Mouse (Mus musculus) embryonic stem cell, embryonic (primary cell): Measurements from ENCODE around the gene F7.

Experiments used
- CTCF ChIA-PET, 4 experiments: fragments of 300-600 bp in 2 of 4; fragments of 350-600 bp in 2 of 4; sonication (Branson Sonifier 250); formaldehyde crosslinking; loops; one replicate each; lab custom pipeline; 2022; ENCODE audit warnings: inconsistent platforms in 2 of 4; lab: Charles Lee
- POLR2A ChIA-PET, 4 experiments: fragments of 300-600 bp in 2 of 4; fragments of 350-600 bp in 2 of 4; sonication (Branson Sonifier 250); formaldehyde crosslinking; loops; one replicate each; lab custom pipeline; 2022; ENCODE audit warnings: antibody characterized with exemption in 4 of 4, inconsistent platforms in 1 of 4; lab: Charles Lee

F7 gene

DNA sequence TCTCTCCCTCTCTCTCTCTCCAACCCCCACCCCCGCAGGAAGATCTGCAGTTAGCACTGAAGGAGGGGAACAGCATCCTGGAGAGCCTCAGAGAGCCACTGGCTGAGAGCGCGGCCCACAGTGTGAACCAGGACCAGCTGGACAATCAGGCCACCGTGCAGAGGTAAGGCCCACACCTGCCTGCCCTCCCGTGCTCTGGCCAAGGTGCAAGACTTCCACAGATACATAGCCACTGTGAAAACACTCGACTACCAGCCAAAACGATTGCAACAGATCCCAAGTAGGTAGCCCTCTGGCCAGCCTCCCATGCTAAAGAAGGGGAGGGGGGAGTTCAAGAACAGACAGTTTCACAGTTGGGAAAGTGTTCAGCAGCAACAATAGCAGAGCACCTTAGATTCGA, 27.5 kb upstream of the F7 start:
- ChIA-PET POLR2A (interaction anchor here in 1 of 4 experiments (0.6 to 0.7 kb wide), 2 partner anchors 74 to 1223 kb away, joined by 3 read pairs; no protein-coding TSS in a partner anchor), CTCF (no interaction called here)

DNA sequence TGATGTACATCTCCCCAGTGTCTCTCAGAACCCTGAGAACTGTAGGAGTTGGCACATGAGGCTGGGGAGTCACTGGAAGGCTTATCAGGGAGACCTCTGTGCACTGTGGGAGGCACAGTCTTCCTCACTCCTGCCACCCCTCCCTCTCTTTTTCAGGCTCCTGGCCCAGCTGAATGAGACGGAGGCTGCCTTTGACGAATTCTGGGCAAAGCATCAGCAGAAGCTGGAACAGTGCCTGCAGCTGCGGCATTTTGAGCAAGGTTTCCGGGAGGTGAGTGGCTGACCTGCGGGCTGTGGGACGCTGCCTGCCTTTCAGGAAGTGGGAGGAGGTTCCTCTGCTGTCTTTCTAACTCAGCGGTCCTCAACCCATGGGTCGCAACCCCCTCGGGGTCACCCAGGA, 26.0 kb upstream of the F7 start:
- ChIA-PET CTCF (no interaction called here), POLR2A (no interaction called here)

DNA sequence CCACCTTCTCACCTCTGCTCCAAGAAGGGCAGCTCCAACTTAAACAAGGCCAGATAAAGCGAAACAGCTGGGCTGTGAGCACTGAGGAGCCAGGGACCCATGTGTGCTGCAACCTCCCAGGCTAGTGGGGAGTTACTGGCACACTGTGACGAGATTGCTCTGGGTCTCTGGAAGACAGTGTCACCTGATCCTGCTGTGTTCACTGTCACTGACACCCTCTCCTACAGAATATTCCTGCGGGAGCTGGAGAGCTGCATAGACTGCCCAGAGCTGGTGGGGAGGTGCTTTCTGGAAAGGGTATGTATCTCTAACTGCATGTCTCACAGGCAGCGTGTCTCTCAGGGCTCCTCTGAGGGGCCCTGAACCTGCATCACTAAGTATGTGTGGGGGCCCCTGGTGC, 18.4 kb upstream of the F7 start:
- ChIA-PET POLR2A (no interaction called here), CTCF (interaction anchor here in 1 of 4 experiments (0.5 kb wide), 1 partner anchor 30 kb away, joined by 3 read pairs; no protein-coding TSS in a partner anchor)

DNA sequence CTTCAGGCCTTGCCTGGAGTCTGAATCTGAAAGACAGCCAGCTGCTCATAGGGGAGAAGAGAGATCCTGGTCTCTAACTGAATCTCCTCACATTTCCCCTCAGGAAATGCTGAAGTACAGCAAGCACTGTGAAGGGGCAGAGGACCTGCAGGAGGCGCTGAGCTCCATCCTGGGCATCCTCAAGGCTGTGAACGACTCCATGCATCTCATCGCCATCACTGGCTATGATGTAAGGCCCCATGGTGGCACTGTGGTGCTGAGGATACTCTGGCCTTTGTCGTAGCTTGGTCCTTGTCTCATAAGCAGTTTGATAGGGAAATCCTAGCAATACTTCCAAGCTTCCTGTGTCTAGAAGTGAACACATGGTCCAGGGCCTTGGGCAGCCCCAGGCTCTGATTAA, 15.5 kb upstream of the F7 start:
- CTCF ChIA-PET = interaction anchor here in 3 of 4 experiments (0.5 to 1.2 kb wide), 5 partner anchors 8 to 244 kb away, joined by 3 to 4 read pairs (median 3); partner anchors contain the start of gene Adprhl1 (in 1 of the 3)
- POLR2A ChIA-PET = interaction anchor here in 3 of 4 experiments (0.5 to 1.3 kb wide), 5 partner anchors 15 to 550 kb away, joined by 3 to 12 read pairs (median 3); no protein-coding TSS in a partner anchor

DNA sequence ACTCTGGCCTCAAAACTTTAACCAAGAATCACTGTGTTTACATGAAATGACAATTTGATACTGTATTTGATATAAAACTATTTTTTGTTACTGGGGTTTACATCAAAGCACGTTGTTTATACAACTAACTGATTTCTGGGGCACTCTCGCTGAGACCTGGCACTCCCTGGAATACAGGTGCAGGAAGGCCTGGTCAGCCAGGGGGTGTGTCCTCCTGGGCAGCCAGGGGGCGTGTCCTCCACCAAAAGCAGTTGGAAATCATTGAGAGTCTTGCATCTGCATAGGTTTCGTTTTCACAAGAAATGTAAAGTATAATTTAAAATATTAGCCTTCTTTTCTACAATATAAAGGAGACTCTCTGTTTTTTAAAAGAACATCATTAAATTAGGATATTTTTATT, 6.3 kb upstream of the F7 start:
- ChIA-PET CTCF (no interaction called here), POLR2A (no interaction called here)

DNA sequence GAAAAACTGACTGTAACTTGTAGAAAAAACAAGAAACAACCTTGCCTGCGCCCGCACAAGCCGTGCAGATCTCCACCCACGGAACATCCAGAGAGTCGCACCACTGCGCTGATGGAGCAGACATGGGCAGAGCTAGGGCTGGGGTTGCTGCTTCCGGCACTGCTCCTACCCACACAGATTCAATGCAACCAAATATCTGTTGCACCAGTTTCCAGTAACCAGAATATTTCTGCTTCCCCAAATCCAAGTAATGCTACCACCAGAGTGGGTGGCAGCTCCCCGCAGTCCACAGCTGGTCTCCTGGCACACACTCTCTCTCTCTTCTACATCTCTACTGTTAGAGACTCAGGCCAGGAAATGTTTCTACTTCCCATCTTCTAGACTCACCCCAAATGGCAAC, 4.0 kb upstream of the F7 start:
- ChIA-PET CTCF (no interaction called here), POLR2A (interaction anchor here in 1 of 4 experiments (0.5 kb wide), 1 partner anchor 613 kb away, joined by 4 read pairs; no protein-coding TSS in a partner anchor)

DNA sequence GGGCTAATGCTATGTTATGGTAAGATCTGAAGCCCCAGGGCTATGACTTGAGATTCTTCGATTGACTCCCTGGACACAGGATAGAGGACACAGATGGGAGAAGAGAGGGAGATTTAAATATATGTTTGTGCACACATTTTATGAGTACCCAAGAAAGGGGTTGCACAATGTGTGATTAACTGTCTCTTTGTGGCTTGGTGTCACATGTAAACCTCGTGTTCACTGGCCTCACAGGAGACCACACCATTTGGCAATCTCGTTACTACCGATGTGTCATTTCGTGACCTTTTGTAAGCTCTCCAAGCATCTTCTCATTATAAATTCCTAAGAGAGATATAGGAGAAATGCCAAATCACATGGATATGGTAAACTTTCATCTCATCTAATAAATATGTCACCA, 1.8 kb downstream of the F7 start:
- ChIA-PET POLR2A (no interaction called here), CTCF (interaction anchor here in 1 of 4 experiments (1.2 kb wide), 1 partner anchor 131 kb away, joined by 3 read pairs; no protein-coding TSS in a partner anchor)

DNA sequence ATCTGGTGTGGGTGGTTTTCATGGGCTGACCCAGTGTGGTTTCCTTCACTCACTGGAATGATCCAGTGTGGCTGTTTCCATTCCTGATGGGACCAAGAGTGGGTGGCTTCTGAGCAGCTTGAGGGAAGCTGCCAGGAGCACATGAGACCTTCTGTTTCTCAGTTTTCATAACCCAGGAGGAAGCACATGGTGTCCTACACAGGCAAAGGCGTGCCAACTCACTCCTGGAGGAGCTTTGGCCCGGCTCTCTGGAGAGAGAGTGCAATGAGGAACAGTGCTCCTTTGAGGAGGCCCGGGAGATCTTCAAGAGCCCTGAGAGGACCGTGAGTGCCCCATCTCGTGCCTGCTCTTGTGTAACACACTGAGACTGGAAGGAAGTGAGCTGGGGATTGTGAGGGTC, 2.6 kb downstream of the F7 start:
- ChIA-PET POLR2A (no interaction called here), CTCF (no interaction called here)

DNA sequence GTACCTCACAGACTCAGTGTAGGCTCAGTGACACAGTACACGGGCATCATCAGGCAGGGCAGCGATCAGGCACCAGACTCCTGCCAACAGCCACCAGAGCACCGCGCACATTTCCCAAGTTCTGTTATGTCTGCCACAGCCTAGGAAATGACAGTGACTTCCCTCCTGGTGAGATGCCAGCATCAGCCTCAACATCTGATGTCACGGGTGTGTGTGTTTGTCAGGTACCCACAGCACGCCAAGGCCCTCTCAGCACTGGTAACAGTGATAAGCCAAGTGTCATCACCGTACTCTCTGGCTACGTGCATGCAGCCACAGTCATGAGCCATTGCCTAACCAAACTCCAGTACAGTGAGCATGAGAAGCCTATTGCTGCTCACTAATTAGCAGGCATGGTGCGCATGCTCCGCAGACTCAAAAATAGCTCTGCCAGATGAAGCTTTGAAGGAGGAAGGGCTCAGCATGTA, 10.5 kb downstream of the F7 start:
- ChIA-PET POLR2A (interaction anchor here in 2 of 4 experiments (0.7 to 1.6 kb wide), 2 partner anchors 10 to 339 kb away, joined by 3 read pairs; partner anchors contain the start of gene F7 (in 1 of the 2)), CTCF (no interaction called here)

DNA sequence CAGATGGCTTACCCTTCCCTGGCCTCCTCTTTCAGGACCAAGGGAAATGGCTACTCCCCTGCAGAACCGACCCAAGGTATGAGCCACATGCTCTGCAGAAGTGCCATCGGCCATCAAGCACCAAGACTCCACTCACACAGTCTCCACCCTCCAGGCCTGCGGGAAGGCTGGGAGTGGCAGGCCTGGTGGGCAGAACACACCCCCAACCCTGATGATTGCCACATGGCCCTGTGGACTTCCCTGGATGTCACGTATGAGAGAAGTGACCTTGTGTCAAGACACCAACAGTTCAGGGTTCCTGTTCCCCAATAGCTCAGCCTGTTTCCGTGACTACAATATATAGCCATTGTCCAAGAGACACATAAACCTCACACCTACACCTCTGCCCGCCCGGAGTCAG, 11.2 kb downstream of the F7 start, which contains the start of gene F10:
TSS of gene F10 (plus strand) at position 294 of the 400 bp plus-strand sequence.
- CTCF ChIA-PET = interaction anchor here in 1 of 4 experiments (0.6 kb wide), 1 partner anchor 134 kb away, joined by 4 read pairs; no protein-coding TSS in a partner anchor
- POLR2A ChIA-PET = interaction anchor here in 1 of 4 experiments (1.6 kb wide), 1 partner anchor 11 kb away, joined by 3 read pairs; the partner anchor contains the start of gene F7

DNA sequence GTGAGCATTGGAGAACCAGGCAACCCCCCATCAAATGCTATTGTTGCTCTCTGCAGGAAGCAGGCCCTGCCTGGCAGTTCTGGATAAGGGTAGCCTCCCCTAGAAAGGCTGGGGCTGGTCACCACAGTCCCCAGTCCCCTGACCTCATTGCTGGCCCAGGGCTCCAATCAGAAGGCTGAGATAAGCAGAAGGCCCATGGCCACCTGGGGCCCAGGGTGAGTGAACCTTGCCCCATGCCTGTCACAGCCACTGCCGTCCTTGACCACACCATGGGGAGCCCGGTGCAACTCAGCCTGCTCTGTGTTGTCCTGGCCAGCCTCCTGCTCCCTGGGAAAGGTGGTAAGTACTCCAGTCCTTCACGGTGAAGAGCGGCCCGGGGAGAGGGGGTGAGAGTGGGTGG, 11.7 kb downstream of the F7 start:
- CTCF ChIA-PET = no interaction called here
- POLR2A ChIA-PET = no interaction called here

DNA sequence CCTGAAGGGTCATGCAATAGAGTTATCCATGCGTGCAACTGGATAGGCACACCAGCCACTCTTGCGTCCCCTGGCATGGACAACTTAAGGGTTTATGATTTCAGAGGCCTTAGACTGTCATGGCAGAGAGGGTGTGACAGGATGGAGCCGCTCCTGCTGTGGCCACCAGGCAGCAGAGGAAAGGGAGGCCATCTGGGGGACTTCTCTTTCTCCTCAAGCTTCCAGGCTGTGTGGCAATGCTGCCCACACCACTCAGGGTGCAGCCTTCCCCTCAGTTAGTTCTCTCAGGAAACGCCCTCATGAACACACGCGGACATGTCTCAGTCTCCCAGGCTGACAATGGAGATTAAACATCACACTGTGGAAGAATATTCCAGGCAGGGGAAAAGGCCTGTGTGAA, 13.2 kb downstream of the F7 start:
- CTCF ChIA-PET = no interaction called here

DNA sequence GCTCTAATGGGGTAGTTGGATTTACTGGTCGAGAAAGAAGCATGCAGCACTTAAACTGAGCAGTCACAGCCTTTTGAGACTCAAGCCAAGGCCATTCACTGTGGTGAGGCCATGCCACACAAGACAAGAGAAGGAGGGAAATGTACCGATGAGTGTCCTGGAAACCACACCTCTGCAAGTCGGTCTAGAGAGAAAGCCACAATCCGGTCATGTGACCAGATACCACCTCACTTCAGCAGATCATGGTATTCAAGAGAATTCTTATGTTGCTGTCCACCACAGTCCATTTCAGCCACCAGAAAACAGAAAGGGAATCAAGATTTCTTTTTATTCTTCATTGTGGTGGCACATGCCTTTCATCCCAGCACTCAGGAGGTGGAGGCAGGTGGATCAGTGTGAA, 15.6 kb downstream of the F7 start:
- CTCF ChIA-PET = interaction anchor here in 1 of 4 experiments (0.6 kb wide), 1 partner anchor 91 kb away, joined by 3 read pairs; no protein-coding TSS in a partner anchor
- POLR2A ChIA-PET = interaction anchor here in 1 of 4 experiments (0.5 kb wide), 1 partner anchor 1025 kb away, joined by 3 read pairs; no protein-coding TSS in a partner anchor

More for the DNA sequence above, 13.2 kb downstream of the F7 start:
- POLR2A ChIA-PET = interaction anchor here in 1 of 4 experiments (0.5 kb wide), 1 partner anchor 746 kb away, joined by 3 read pairs; the partner anchor contains the start of gene Upf3a

DNA sequence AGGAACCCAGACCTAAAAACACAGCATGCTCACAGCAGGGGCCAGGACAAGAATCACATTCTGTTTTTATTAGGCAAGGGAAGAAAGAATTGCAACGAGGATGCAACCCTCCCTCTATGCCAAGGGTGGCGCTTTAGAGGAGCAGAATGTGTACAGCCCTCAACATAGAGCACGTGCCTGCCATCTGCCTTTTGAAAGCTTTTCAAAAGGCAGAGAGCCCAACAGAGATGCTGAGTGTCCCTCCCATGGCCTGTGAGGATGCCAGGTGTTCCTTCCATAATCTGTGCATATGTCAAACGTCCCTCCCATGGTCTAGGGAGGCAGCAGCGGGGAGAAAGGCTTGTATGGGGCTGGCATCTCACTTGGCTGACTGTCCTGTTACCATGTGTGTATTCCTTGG, 21.8 kb downstream of the F7 start:
- POLR2A ChIA-PET = no interaction called here

DNA sequence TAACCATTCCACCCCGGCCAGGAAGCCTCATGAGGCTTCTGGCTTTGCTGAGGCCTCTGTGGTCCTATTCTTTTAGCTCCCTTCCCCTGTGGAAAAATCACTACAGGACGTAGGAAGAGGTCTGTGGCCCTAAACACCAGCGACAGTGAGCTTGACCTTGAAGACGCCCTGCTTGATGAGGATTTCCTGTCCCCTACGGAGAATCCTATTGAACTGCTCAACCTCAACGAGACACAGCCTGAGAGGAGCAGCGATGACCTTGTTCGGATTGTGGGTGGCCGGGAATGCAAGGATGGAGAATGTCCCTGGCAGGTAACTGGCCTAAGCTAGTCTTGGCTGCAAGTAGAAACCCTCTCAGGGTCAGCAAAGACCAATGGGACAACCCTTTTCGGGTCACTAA, 24.7 kb downstream of the F7 start:
- POLR2A ChIA-PET = interaction anchor here in 3 of 4 experiments (0.6 to 1.7 kb wide), 4 partner anchors 9 to 53 kb away, joined by 3 to 4 read pairs (median 4); no protein-coding TSS in a partner anchor
- CTCF ChIA-PET = no interaction called here

More for the DNA sequence above, 21.8 kb downstream of the F7 start:
- CTCF ChIA-PET = no interaction called here

DNA sequence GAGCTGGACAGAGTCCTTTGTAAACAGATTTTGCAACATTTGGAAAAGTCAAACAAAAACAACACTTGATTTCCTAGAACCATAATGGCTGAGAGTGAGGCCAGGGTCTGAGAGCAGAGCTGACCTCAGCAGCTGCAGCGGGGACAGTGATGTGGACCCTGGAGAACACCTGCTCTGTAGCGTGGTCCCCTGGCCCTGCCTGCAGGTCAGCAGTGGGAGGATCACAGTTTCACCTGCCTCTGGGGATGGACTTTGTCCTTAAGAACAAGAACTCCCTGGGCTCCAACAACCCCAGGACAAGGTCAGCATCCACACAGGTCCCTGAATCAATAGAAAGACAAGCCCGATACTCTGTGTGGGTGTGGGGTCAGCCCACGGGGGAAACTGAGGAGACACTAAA, 31.5 kb downstream of the F7 start:
- POLR2A ChIA-PET = no interaction called here
- CTCF ChIA-PET = interaction anchor here in 1 of 4 experiments (0.6 kb wide), 2 partner anchors 14 to 638 kb away, joined by 3 to 7 read pairs; no protein-coding TSS in a partner anchor

DNA sequence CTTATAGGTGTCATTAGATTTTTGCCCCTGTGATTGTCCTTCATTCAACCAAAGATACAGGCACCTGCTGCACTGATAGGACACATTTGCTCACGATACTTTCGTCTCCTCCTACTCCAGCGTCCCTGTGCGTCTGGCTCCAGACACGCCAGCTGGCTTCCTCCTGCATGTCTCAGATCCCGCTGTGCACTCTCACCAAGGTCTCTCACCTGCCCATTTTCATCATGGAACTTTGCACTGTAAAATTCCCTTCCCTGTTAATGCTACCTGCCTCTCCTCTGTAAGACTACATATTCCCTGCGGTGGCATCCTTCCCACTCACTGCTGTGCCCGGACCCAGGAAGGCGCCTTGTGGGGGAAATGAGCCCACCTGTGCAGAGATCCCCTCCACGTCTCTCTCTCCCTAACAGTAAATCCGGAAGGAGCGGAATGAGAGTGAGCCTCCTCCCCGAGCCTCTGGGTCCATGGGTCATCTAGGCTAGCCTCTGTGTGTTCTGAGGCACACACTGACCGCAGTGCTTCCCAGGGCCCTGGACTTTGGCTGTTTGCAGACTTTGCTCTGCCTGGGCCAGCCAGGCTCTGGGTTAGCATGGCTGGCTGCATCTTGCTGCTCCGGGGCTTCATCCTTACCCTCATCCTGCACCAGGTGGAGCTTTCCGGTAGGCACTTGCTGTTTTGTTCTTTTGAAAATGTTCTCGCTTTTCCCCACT, 34.8 kb downstream of the F7 start, which contains the start of gene Proz:
TSS of gene Proz (plus strand) at position 474 of the 710 bp plus-strand sequence.
- ChIA-PET CTCF (no interaction called here), POLR2A (interaction anchor here in 1 of 4 experiments (0.6 to 1.1 kb wide), 7 partner anchors 10 to 389 kb away, joined by 3 to 4 read pairs (median 3); no protein-coding TSS in a partner anchor)

DNA sequence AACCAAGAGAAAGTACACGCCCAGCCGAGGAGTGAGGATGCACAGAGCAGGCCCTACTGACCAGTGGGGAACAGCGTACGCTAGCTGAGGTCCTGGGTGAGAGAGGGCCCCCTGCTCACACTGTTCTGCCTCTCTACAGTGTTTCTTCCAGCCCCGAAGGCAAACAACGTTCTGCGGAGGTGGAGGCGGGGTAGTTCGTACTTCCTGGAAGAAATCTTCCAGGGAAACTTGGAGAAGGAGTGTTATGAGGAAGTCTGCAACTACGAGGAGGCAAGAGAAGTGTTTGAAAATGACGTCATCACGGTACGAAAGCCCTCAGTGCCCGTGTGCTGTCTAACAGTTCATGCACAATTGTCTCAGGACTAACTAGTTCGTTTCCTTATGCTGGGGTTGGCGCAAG, 37.3 kb downstream of the F7 start:
- POLR2A ChIA-PET = no interaction called here
- CTCF ChIA-PET = no interaction called here

DNA sequence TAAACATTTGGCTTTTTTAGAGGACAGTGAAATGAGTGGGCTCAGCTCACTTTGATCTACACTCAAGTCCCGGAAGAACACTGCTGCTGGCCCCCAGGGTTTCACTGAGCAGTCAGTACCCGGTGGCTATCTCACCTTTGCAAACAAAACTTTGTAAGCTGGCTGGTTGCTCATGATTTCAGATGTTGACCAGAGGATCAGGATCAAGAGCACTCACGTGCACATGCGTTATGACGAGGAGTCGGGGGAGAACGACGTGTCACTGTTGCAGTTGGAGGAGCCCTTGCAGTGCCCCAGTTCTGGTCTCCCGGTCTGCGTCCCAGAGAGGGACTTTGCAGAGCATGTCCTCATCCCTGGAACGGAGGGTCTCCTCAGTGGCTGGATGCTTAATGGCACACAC, 47.4 kb downstream of the F7 start:
- CTCF ChIA-PET = no interaction called here

More for the DNA sequence above, 47.4 kb downstream of the F7 start:
- POLR2A ChIA-PET = interaction anchor here in 2 of 4 experiments (0.6 to 2.0 kb wide), 4 partner anchors 21 to 146 kb away, joined by 3 to 6 read pairs (median 6); no protein-coding TSS in a partner anchor
